Mouse (Mus musculus) forelimb bud, embryonic 11.5 days (tissue): ENCODE measurements at regions not wholly inside any gene's neighbourhood (a gene's known extent, or its start where the extent isn't known, plus 50 kb on each side); places are given as distances from the start of the nearest gene placed in this dataset.

ENCODE experiments used
- DNase-seq: peaks from one replicate; pipeline ENCODE4 v3.0.0-alpha.2; 2012; ENCODE audit warnings: low read depth, low spot score

GRCm38 (mm10) chr13:16760045-16760444 lies 748.4 kb downstream of the Inhba start:
- DNase-seq = no peak

DNA sequence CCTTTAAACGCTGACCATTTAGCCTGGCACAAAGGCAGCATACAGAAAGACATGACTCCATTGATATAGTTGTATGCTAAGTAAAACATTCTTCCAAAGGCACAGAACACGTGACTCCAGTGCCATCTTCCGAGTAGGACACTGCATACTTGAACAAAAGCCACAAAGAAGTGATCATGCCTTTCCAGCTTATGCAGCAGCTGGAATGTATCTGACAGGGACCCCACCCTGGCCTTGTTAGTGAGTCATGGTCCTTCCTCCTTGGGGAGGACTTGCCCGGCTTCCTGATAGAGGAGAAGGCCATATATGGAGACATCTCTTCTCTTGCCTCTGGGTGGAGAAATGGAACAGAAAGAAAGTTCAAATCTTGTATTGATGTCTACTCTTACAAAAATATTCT lies 749.8 kb downstream of the Inhba start:
- DNase-seq = no peak

GRCm38 (mm10) chr13:16762326-16762725 lies 750.7 kb downstream of the Inhba start:
- no peak for DNase-seq

DNA sequence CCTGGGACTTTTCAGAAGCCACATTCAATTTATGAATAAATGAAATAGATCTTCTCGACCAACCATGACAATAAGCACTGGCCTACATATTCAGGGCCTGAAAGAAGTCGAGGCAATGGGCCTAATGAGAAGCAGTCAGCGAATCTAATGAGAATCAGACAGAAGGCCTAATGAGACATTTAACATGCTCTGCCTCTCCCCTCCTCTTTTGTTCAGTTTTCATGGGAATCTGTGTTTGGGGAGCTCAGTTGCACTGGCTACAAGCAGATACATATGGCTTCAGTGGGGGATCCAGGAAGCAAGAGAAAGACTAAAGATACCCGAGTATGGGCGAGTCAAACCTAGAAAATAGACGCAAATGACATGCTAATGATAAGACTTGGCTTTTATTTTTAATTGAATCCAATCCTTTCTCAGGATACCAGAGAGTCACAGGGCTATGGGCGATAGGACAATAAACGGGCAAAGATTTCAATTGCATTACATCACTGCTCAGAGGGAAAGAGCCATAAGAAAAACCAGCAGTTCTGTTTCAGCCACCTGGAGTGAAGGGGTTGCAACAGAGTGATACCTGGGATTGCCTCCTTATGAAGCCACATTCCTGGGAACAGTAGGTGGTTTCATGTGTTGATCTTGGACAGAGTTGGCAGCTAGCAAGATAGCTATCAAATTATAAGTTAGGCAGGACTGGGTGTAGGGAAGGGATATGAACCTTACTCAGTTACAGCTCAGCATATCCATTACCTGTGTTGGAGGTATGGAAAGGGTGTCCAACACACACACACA lies 751.3 kb downstream of the Inhba start:
- no peak for DNase-seq

- peak; percentile 41 for DNase-seq
Measured at GRCm38 (mm10) chr13:16763746-16764145, 752.1 kb downstream of the Inhba start.

DNA sequence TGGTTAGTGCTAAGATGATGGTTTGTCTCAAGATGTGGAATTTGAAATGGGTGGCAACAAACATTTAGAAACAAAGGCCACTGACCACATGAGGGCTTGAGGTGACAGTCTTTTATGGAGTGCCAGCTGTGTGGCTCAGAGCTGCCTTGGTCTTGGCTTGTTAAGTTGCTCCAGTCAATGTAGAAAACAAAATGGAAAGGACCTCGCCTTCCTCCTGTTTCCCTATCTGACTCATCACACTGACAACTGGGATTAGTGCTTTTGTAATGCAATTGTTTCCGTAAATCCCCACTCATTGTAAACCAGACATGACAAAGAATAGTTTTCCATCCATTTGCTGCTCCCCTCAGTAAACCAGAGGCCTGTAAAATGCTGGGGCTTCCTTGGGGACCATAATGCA lies 757.8 kb downstream of the Inhba start:
- no peak for DNase-seq

- peak; percentile 58 for DNase-seq
Measured at GRCm38 (mm10) chr13:16769848-16770422, 758.3 kb downstream of the Inhba start.

DNA sequence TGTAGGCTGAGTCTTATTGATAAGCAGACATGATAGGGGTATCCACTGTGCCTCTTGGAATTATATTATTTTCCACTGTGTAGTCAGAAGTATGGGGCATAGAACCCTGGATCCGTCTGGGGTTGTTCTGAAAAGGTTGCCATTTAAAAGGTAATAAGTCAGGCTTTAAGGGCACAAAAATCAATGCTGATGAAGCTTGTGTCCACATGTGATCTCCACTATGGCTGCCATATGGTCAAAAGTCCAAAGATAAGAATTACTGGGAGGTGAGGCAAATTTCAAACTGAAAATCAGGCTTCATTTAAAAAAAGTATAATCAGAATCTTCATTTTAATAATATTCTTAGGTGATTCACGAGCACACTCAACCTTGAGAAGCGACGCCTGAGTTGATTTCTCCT lies 760.2 kb downstream of the Inhba start:
- no peak for DNase-seq

GRCm38 (mm10) chr13:16805560-16805959 lies 793.9 kb downstream of the Inhba start:
- DNase-seq = peak; percentile 40
